Mouse (Mus musculus): ENCODE measurements around the gene Elmod3. TPM values are rescaled to one million over a fixed set of nuclear protein-coding genes. Genes with fewer than 3 reads are reported as not detected.
"Not testable (repeated sequence)": the region's sequence is repeated elsewhere in the genome, so short reads cannot be mapped to it uniquely, and the experiment has no call there.

Gene Elmod3
- polyA plus RNA-seq, 1 experiment from 2014 or later, result 12.9 TPM

DNA sequence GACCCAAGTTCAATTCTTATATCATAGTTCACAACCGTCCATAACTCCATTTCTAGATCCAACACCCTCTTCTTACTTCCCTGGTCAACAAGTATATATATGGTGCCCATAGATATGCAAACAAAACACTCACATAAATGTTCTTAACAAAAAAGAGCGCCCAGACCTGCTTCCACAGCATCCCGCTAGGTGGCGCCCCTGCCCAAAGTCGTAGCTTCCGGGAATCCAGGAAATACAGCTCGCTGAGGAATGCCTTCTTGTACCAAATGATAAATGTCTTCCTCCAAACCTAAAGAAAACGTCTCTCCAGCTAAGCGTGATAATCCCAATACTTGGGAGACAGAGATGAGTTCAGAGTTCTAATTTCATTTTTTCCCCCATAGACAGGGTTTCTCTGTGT, 63.0 kb downstream of the Elmod3 start:
- WGBS, result 3% methylated on average over 9 of the region's 9 CpGs
- H3K27ac ChIP-seq, result peak overlapping the region; percentile 19; the same call in 1 of the 2 replicates
- no peaks in the 10 kb centered on the region for H3K27me3 ChIP-seq (ENCODE audit: insufficient read depth, poor library complexity, severe bottlenecking)
- peak; percentile 91 for DNase-seq (ENCODE audit: low spot score)
- peaks cover 17% of the 10 kb centered on the region for H3K4me1 ChIP-seq
- H3K36me3 ChIP-seq, result no peaks in the 10 kb centered on the region
- no peaks in the 10 kb centered on the region for H3K9me3 ChIP-seq
- H3K4me3 ChIP-seq, result peak overlapping the region; percentile 34; the same call in 1 of the 2 replicates

DNA sequence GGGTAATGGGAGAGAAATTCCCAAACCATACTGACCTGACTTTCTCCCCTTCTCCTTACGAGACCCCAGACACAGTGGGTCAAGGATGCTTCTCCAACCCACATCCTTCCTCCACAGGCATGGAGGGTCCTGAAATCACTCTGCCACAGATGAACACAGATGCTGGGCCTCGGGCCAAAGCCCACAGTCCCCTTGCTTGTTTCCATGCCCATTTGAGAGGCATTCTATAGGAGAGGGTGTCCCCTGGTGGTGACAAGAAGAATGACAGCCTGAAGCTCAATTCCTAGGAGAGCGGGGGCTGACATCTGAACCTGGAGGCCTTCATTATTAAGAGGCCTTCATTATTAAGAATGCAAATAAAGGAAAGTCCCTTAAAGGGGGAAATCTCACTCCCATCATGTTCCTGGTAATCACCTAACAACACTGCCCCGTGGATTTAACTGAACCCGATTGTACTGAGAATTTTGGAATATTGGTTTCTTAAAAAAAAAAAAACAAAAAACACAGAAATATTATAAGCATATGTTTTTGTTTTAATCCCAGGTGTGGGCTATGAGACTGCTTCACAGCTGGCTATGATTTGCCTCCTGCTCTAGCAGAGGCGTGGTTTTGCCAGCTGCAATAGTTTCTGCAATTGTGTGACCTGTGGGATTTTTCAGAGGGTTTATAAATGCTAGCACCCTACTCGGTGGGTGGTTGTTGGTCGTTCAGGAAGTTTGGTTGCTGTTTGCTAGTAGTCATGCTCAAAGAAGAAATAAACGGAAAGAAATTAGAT, 64.0 kb downstream of the Elmod3 start:
- 40% methylated on average over 9 of the region's 9 CpGs for WGBS
- H3K27ac ChIP-seq, result no peak overlapping the region
- peaks cover 17% of the 10 kb centered on the region for H3K4me1 ChIP-seq

DNA sequence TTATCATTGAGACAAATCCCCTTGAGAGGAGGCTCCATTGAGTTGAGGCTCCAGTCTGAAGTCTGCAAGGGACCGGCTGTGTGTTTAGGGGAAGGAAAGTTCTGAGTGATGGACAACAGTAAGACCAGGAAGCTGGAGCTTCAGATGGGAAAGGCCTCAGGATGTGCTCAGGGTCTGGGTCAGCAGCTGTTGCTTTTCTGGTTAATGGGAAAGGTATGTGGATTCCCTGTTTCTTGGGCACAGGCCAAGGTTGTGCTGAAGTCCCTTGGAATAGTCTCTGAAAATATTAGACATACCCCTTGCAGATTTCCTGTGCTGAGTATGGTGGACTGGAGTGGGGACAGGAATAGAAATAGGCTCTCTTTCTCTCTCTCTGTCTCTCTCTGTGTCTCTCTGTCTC, 64.7 kb downstream of the Elmod3 start:
- not testable (repeated sequence) for H3K4me3 ChIP-seq; H3K36me3 ChIP-seq; H3K9me3 ChIP-seq; DNase-seq (ENCODE audit: low spot score); H3K27ac ChIP-seq; H3K27me3 ChIP-seq (ENCODE audit: insufficient read depth, poor library complexity, severe bottlenecking)
- peaks cover 12% of the 10 kb centered on the region for H3K4me1 ChIP-seq
- 38% methylated on average over 1 of the region's 1 CpGs for WGBS

More for the DNA sequence above, 64.0 kb downstream of the Elmod3 start:
- DNase-seq (ENCODE audit: low spot score), result peak; percentile 85
- H3K4me3 ChIP-seq, result no peak overlapping the region
- H3K36me3 ChIP-seq, result no peaks in the 10 kb centered on the region
- no peaks in the 10 kb centered on the region for H3K27me3 ChIP-seq (ENCODE audit: insufficient read depth, poor library complexity, severe bottlenecking)
- no peaks in the 10 kb centered on the region for H3K9me3 ChIP-seq

DNA sequence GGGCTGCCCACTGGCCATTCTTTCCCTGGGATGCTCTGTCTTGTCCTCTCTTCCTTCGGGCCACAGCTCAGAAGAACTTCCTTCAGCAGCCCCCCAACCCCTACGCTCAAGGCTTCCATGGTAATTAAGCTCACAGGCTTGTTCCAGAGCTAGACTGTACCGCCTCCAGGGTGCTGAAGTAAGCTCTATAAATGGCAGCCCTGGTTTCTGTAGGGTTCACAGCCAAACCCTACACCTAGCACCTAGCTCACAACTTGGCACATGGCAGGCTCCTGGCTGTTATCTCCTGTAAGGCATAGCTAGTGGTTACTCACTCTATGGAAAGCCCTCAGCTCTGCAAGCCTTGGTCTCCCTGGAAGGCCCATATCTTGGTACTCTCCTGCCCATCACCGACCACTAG, 65.6 kb downstream of the Elmod3 start:
- no peaks in the 10 kb centered on the region for H3K9me3 ChIP-seq
- H3K27me3 ChIP-seq (ENCODE audit: insufficient read depth, poor library complexity, severe bottlenecking), result no peaks in the 10 kb centered on the region
- no peak overlapping the region for H3K4me3 ChIP-seq
- no peak overlapping the region for H3K27ac ChIP-seq
- H3K4me1 ChIP-seq, result 0 out of 2 replicates have a peak, but pooled peaks cover 6% of the 10 kb centered on the region
- DNase-seq (ENCODE audit: low spot score), result no peak
- H3K36me3 ChIP-seq, result no peaks in the 10 kb centered on the region
- WGBS, result 79% methylated on average over 4 of the region's 4 CpGs

DNA sequence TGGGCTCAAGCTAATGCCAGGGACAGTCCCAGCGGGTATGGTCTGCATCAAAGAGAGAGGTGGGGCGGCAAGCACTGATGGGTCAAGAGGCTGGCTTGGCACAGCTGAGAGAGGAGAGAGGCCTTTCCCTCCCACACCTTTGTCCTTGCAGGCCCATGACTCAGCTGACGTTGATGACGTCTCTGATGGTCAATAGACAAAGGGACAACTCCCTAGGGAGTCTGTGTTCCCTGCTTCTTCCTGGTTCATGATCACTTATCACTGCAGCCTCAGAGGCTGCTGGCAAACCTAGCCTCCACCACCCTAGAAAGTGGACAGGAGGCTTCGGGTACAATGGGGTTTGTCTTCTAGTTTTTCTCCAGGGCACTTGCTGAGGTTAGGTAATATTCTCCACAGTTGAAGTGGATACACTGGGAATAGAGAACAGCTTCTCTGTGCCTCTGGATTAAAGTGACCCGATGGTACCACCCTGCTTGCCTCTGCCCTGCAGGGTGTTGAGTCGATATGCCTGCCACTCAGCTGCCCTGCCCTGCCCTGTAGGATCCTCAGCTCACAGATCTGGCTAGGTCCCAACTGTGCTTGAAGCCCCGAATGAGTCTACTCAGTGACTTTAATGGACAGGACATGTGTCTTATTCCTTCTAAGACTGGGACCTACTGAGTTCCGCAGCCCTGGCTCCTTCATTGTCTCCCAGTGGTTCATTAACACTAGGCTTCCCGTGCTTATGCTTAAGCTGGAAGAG, 69.6 kb downstream of the Elmod3 start:
- no peaks in the 10 kb centered on the region for H3K9me3 ChIP-seq
- no peaks in the 10 kb centered on the region for H3K36me3 ChIP-seq
- 78% methylated on average over 10 of the region's 10 CpGs for WGBS
- DNase-seq (ENCODE audit: low spot score), result no peak
- H3K27me3 ChIP-seq (ENCODE audit: insufficient read depth, poor library complexity, severe bottlenecking), result no peaks in the 10 kb centered on the region
- no peak overlapping the region for H3K27ac ChIP-seq
- no peak overlapping the region for H3K4me3 ChIP-seq
- 0 out of 2 replicates have a peak, but pooled peaks cover 6% of the 10 kb centered on the region for H3K4me1 ChIP-seq

DNA sequence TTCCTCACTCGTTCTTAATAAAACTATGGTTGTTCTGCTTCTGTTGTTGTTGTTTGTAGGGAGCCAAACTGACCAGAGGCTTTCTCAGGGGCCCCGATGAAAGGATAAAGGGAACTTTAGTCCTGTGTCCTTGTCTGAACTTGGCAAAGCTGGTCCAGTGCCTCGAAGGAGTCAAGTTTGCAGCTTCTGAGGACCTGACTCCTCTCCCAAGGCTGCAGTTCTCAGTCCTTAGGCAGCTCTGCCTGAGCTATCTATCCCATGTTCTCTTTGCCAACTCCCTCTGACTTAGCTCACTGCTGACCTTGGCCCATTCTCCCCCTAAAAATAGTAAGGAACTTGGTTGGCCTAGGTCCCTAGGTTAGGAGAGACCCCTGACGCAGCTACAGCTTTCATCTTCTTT, 71.1 kb downstream of the Elmod3 start:
- Histone ChIP-seq H3K4me3 (no peak overlapping the region), H3K27ac (no peak overlapping the region), H3K27me3 (ENCODE audit: insufficient read depth, poor library complexity, severe bottlenecking) (no peaks in the 10 kb centered on the region), H3K9me3 (no peaks in the 10 kb centered on the region), H3K4me1 (no peaks in the 10 kb centered on the region), H3K36me3 (no peaks in the 10 kb centered on the region)
- no peak for DNase-seq (ENCODE audit: low spot score)
- WGBS, result 75% methylated on average over 4 of the region's 4 CpGs

DNA sequence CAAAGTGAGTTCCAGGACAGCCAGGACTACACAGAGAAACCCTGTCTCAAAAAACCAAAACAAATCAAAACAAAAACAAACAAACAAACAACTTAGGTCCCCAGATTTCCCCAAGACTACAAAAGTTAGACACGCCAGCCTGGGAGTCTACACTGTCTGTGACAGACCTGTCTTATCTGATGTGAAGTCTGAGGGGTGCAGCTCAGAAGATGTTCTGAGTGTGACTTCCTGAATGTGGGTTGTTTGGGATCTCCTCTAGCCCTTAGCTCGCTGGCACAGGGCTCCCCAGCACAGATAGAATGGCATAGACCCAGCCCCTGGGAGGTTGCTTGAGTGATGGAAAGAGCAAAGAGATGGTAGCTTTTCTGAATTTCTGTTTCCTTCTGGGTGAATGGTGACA, 74.1 kb downstream of the Elmod3 start:
- Histone ChIP-seq H3K36me3 (no peaks in the 10 kb centered on the region), H3K4me1 (peaks cover 14% of the 10 kb centered on the region), H3K9me3 (no peaks in the 10 kb centered on the region), H3K4me3 (no peak overlapping the region), H3K27me3 (ENCODE audit: insufficient read depth, poor library complexity, severe bottlenecking) (no peaks in the 10 kb centered on the region), H3K27ac (no peak overlapping the region)
- WGBS, result 73% methylated on average over 2 of the region's 2 CpGs
- no peak for DNase-seq (ENCODE audit: low spot score)

DNA sequence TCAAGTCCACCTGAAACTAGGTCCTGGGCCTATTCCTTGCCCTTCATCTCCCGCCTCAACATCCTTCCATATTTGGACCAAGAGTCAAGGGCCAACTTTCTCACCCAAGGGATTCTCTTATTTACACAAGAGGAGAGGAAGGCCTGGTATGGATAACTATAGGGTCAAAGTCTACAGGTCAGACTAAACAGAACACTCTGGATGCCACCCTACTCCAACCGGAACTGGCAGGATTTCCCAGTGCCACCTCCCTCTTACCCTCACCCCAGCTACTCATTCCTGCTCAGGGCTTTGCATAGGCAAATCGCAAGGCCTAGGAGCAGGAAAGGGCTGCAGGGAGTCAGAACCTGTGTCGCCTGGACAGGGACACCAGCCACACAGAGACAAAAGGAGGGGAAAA, 75.0 kb downstream of the Elmod3 start:
- Histone ChIP-seq H3K9me3 (no peaks in the 10 kb centered on the region), H3K4me3 (no peak overlapping the region), H3K27me3 (ENCODE audit: insufficient read depth, poor library complexity, severe bottlenecking) (no peaks in the 10 kb centered on the region), H3K4me1 (peaks cover 20% of the 10 kb centered on the region), H3K27ac (no peak overlapping the region), H3K36me3 (no peaks in the 10 kb centered on the region)
- WGBS, result 67% methylated on average over 4 of the region's 4 CpGs
- DNase-seq (ENCODE audit: low spot score), result no peak

DNA sequence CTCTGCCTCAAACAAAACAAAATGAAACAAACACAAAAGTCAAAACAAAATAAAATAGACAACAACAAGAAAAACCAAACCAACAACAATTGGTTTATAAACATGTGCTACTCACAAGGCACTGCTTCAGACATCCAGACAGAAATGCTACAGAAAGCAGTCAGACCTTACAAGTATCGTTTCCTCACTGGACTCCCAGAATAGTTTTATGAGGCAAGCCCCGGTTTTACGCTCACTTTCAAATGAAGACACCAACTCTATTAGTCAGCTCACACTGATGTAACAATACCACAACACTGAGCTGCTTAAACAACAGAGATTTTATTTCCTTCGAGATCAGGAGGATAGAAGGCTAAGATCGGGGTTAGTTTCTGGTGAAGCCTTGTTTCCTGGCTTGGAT, 75.9 kb downstream of the Elmod3 start:
- no peaks in the 10 kb centered on the region for H3K27me3 ChIP-seq (ENCODE audit: insufficient read depth, poor library complexity, severe bottlenecking)
- H3K9me3 ChIP-seq, result no peaks in the 10 kb centered on the region
- no peak overlapping the region for H3K4me3 ChIP-seq
- DNase-seq (ENCODE audit: low spot score), result no peak
- no peaks in the 10 kb centered on the region for H3K36me3 ChIP-seq
- H3K27ac ChIP-seq, result no peak overlapping the region
- H3K4me1 ChIP-seq, result peaks cover 20% of the 10 kb centered on the region
- 80% methylated on average over 5 of the region's 5 CpGs for WGBS

DNA sequence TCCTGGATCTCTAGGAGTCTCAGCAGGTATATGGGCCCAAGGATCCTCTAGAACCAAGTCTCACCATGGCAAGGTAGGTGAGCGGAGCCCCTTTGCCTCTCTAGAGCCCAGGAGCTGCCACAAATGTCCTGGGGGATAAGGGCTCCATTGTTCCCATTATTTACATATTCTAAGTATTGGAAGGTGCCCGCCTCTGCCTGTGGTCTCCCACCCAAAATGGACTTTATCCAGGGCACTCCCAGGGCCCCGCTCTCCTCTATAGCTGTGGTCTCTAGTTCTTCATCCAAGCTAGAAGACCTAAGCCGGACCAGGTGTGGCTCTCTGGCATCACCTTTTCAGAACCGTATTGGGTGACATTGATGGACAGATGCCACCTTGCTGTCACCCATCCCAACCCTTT, 76.6 kb downstream of the Elmod3 start, which contains the start of gene Sh2d6:
TSS of gene Sh2d6 (minus strand) at position 101 of the 400 bp plus-strand sequence.
- 84% methylated on average over 5 of the region's 5 CpGs for WGBS

DNA sequence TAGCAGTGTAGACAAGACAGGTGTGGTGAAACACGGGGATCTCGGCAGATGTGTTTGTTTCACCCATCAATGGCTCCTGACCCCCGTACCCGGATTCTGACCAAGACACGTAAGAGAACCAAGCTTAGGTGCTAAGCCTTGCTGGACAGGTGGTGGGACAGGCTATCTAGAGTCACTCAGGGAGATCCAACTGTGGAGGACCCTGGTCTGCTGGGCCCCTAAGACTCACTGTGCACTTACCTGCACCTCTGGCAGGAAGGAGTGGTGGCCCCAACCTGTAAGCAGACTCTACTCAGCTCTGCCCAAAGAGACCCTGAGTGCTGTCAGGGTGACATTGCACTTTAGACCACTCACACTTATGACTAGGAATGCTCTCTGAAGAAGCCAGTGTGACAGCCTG, 77.3 kb downstream of the Elmod3 start:
- Histone ChIP-seq H3K27ac (0 out of 2 replicates have a peak overlapping the region, but pooled peaks have one; percentile 8), H3K36me3 (no peaks in the 10 kb centered on the region), H3K27me3 (ENCODE audit: insufficient read depth, poor library complexity, severe bottlenecking) (no peaks in the 10 kb centered on the region), H3K4me3 (no peak overlapping the region), H3K4me1 (peaks cover 20% of the 10 kb centered on the region), H3K9me3 (no peaks in the 10 kb centered on the region)
- 87% methylated on average over 5 of the region's 5 CpGs for WGBS
- DNase-seq (ENCODE audit: low spot score), result no peak

More for the DNA sequence above, 76.6 kb downstream of the Elmod3 start, which contains the start of gene Sh2d6:
- no peak for DNase-seq (ENCODE audit: low spot score)
- no peaks in the 10 kb centered on the region for H3K9me3 ChIP-seq
- no peaks in the 10 kb centered on the region for H3K36me3 ChIP-seq
- H3K27me3 ChIP-seq (ENCODE audit: insufficient read depth, poor library complexity, severe bottlenecking), result no peaks in the 10 kb centered on the region
- H3K4me3 ChIP-seq, result no peak within 1 kb of the TSS
- peaks cover 20% of the 10 kb centered on the region for H3K4me1 ChIP-seq
- H3K27ac ChIP-seq, result peak within 1 kb of the TSS; percentile 74; the same call in 1 of the 2 replicates

DNA sequence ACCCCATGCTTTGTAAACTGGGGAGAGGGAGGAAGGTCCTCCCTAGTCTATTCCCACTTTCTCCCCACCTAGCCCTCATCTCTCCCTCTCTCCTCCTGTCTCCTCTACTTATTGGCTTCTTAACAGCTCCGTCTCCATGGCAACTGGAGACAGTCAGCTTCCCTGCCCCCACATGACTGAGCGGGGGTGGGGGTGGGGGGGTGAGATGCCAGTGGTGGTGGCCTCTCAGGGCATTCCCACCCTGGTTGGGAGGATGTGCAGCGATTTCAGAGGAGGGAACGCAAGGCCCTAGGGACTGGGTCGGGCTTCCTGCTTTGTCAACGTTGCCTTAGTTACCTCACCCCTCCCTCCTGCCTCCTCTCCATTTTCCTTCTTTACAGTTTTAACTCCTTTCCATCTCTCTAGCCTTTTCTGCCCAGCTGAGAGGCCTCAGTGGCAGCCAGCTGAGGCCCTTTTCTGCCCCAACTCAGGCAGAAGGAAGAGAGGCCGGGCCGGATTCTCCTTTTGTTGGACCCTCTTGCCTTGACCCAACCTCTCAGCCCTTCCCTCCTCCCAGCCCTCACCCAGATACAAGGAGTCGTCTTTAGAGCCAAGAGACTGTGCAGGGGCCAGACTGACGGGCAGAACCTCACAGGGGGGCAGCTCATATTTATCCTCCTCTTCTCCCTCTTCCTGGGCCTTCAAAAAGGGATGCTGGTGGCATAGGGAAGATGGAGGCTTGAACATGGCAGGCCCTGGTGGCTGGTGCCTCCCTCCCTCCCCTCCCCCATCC, 78.1 kb downstream of the Elmod3 start:
- 20% methylated on average over 10 of the region's 10 CpGs for WGBS
- Histone ChIP-seq H3K36me3 (no peaks in the 10 kb centered on the region), H3K9me3 (no peaks in the 10 kb centered on the region), H3K27ac (peak overlapping the region; percentile 74), H3K4me3 (0 out of 2 replicates have a peak overlapping the region, but pooled peaks have one; percentile 16), H3K27me3 (ENCODE audit: insufficient read depth, poor library complexity, severe bottlenecking) (no peaks in the 10 kb centered on the region), H3K4me1 (peaks cover 20% of the 10 kb centered on the region)
- peak; percentile 82 for DNase-seq (ENCODE audit: low spot score)

All from heart, embryonic 10.5 days (tissue).